Mouse (Mus musculus): ENCODE measurements around the gene Rybp. TPM values are rescaled to one million over a fixed set of nuclear protein-coding genes. Genes with fewer than 3 reads are reported as not detected.

Gene Rybp
- total RNA-seq, 2 experiments from 2014 or later = 51.9 to 53.9 TPM

GRCm38 (mm10) chr6:100276344-100276743 lies 10.9 kb downstream of the Rybp start:
- no peak for TF ChIP-seq CTCF (conservative IDR thresholded peaks at IDR 0.05)
- Histone ChIP-seq H3K27ac (no peak overlapping the region), H3K4me3 (no peak overlapping the region)
- no peak for DNase-seq (ENCODE audit: low spot score in 2 of 2)

- Histone ChIP-seq H3K27ac (no peak overlapping the region), H3K4me3 (no peak overlapping the region)
- TF ChIP-seq CTCF (conservative IDR thresholded peaks at IDR 0.05) = no peak
- DNase-seq (ENCODE audit: low spot score in 2 of 2) = no peak
Measured at GRCm38 (mm10) chr6:100275643-100276042, 11.6 kb downstream of the Rybp start.

GRCm38 (mm10) chr6:100273556-100273955 lies 13.7 kb downstream of the Rybp start:
- Histone ChIP-seq H3K27ac (no peak overlapping the region), H3K4me3 (no peak overlapping the region)
- DNase-seq (ENCODE audit: low spot score in 2 of 2) = no peak
- no peak for TF ChIP-seq CTCF (conservative IDR thresholded peaks at IDR 0.05)

- Histone ChIP-seq H3K4me3 (no peak overlapping the region), H3K27ac (no peak overlapping the region)
- no peak for DNase-seq (ENCODE audit: low spot score in 2 of 2)
- TF ChIP-seq CTCF (conservative IDR thresholded peaks at IDR 0.05) = no peak
Measured at GRCm38 (mm10) chr6:100271992-100272391, 15.3 kb downstream of the Rybp start.

GRCm38 (mm10) chr6:100270765-100271164 lies 16.5 kb downstream of the Rybp start:
- no peak for TF ChIP-seq CTCF (conservative IDR thresholded peaks at IDR 0.05)
- no peak overlapping the region for H3K4me3 ChIP-seq
- no peak overlapping the region for H3K27ac ChIP-seq
- DNase-seq (ENCODE audit: low spot score in 2 of 2) = no peak

- no peak overlapping the region for H3K4me3 ChIP-seq
- TF ChIP-seq CTCF (conservative IDR thresholded peaks at IDR 0.05) = no peak
- DNase-seq (ENCODE audit: low spot score in 2 of 2) = no peak
- no peak overlapping the region for H3K27ac ChIP-seq
Measured at GRCm38 (mm10) chr6:100259607-100260006, 27.7 kb downstream of the Rybp start.

GRCm38 (mm10) chr6:100258278-100258677 lies 29.0 kb downstream of the Rybp start:
- no peak overlapping the region for H3K27ac ChIP-seq
- TF ChIP-seq CTCF (conservative IDR thresholded peaks at IDR 0.05) = no peak

GRCm38 (mm10) chr6:100255411-100255810 lies 31.9 kb downstream of the Rybp start:
- no peak for TF ChIP-seq CTCF (conservative IDR thresholded peaks at IDR 0.05)
- DNase-seq (ENCODE audit: low spot score in 2 of 2) = no peak
- Histone ChIP-seq H3K4me3 (no peak overlapping the region), H3K27ac (no peak overlapping the region)

More at GRCm38 (mm10) chr6:100258278-100258677, 29.0 kb downstream of the Rybp start:
- no peak overlapping the region for H3K4me3 ChIP-seq
- no peak for DNase-seq (ENCODE audit: low spot score in 2 of 2)

- no peak for DNase-seq (ENCODE audit: low spot score in 2 of 2)
- TF ChIP-seq CTCF (conservative IDR thresholded peaks at IDR 0.05) = no peak
- no peak overlapping the region for H3K4me3 ChIP-seq
- no peak overlapping the region for H3K27ac ChIP-seq
Measured at GRCm38 (mm10) chr6:100254671-100255070, 32.6 kb downstream of the Rybp start.

- Histone ChIP-seq H3K4me3 (no peak overlapping the region), H3K27ac (no peak overlapping the region)
- DNase-seq (ENCODE audit: low spot score in 2 of 2) = no peak
- TF ChIP-seq CTCF (conservative IDR thresholded peaks at IDR 0.05) = no peak
Measured at GRCm38 (mm10) chr6:100244474-100244873, 42.8 kb downstream of the Rybp start.

- Histone ChIP-seq H3K4me3 (no peak overlapping the region), H3K27ac (0 out of 2 replicates have a peak overlapping the region, but pooled peaks have one; percentile 73)
- DNase-seq (ENCODE audit: low spot score in 2 of 2) = no peak
- 0 out of 2 replicates have a peak, but pooled peaks have one; percentile 12 for TF ChIP-seq CTCF (conservative IDR thresholded peaks at IDR 0.05)
Measured at GRCm38 (mm10) chr6:100235036-100235435, 52.2 kb downstream of the Rybp start.

- H3K4me3 ChIP-seq = no peak overlapping the region
- H3K27ac ChIP-seq = peak overlapping the region; percentile 59
- no peak for DNase-seq (ENCODE audit: low spot score in 2 of 2)
- TF ChIP-seq CTCF (conservative IDR thresholded peaks at IDR 0.05) = no peak
Measured at GRCm38 (mm10) chr6:100233522-100233921, 53.8 kb downstream of the Rybp start.

- no peak for DNase-seq (ENCODE audit: low spot score in 2 of 2)
- TF ChIP-seq CTCF (conservative IDR thresholded peaks at IDR 0.05) = no peak
- H3K27ac ChIP-seq = peak overlapping the region; percentile 59
- no peak overlapping the region for H3K4me3 ChIP-seq
Measured at GRCm38 (mm10) chr6:100233061-100233460, 54.2 kb downstream of the Rybp start.

GRCm38 (mm10) chr6:100226204-100226603 lies 61.1 kb downstream of the Rybp start:
- no peak for DNase-seq (ENCODE audit: low spot score in 2 of 2)
- no peak for TF ChIP-seq CTCF (conservative IDR thresholded peaks at IDR 0.05)
- no peak overlapping the region for H3K27ac ChIP-seq
- no peak overlapping the region for H3K4me3 ChIP-seq

- no peak for TF ChIP-seq CTCF (conservative IDR thresholded peaks at IDR 0.05)
- Histone ChIP-seq H3K27ac (no peak overlapping the region), H3K4me3 (no peak overlapping the region)
- DNase-seq (ENCODE audit: low spot score in 2 of 2) = no peak
Measured at GRCm38 (mm10) chr6:100223932-100224331, 63.4 kb downstream of the Rybp start.

All from layer of hippocampus, adult 2 months (tissue).